Mouse (Mus musculus): Measurements from ENCODE around the gene Mamstr. TPM values are rescaled to one million over a fixed set of nuclear protein-coding genes. Genes with fewer than 3 reads are reported as not detected.

The Mamstr gene
- polyA plus RNA-seq, 1 experiment from 2014 or later = 1.3 TPM

- Histone ChIP-seq H3K27me3 (ENCODE audit: control insufficient read depth, insufficient read depth, low read depth, low read length) (no peaks in the 10 kb centered on the region), H3K4me1 (ENCODE audit: control insufficient read depth, low read depth, low read length) (no peaks in the 10 kb centered on the region), H3K4me3 (ENCODE audit: low read depth, low read length) (no peak overlapping the region), H3K4me2 (ENCODE audit: low read depth, low read length) (no peak overlapping the region), H3K9me3 (replicated peaks; ENCODE audit: control insufficient read depth, low read length) (no peaks in the 10 kb centered on the region), H3K27ac (ENCODE audit: low read length) (no peak overlapping the region), H3K9ac (ENCODE audit: low read depth, low read length) (no peak overlapping the region), H3K36me3 (ENCODE audit: control insufficient read depth, insufficient read depth) (no peaks in the 10 kb centered on the region)
- 38% methylated on average over 11 of the region's 11 CpGs for WGBS (ENCODE audit: insufficient replicate concordance)
- ATAC-seq (ENCODE audit: low read depth) = no peak
These were observed 50.0 kb downstream of the Mamstr start for GRCm38 (mm10) chr7:45689800-45690199.

GRCm38 (mm10) chr7:45692364-45692763, 52.6 kb downstream of the Mamstr start:
- no peaks in the 10 kb centered on the region for H3K4me1 ChIP-seq (ENCODE audit: control insufficient read depth, low read depth, low read length)
- H3K9me3 ChIP-seq (replicated peaks; ENCODE audit: control insufficient read depth, low read length) = no peaks in the 10 kb centered on the region
- no peak overlapping the region for H3K9ac ChIP-seq (ENCODE audit: low read depth, low read length)
- 76% methylated on average over 2 of the region's 2 CpGs for WGBS (ENCODE audit: insufficient replicate concordance)
- H3K4me2 ChIP-seq (ENCODE audit: low read depth, low read length) = no peak overlapping the region
- no peaks in the 10 kb centered on the region for H3K36me3 ChIP-seq (ENCODE audit: control insufficient read depth, insufficient read depth)
- H3K27me3 ChIP-seq (ENCODE audit: control insufficient read depth, insufficient read depth, low read depth, low read length) = no peaks in the 10 kb centered on the region
- H3K27ac ChIP-seq (ENCODE audit: low read length) = no peak overlapping the region
- no peak overlapping the region for H3K4me3 ChIP-seq (ENCODE audit: low read depth, low read length)
- peak; percentile 47 for ATAC-seq (ENCODE audit: low read depth)

GRCm38 (mm10) chr7:45693921-45694591, 54.3 kb downstream of the Mamstr start, which contains the start of gene Sec1:
Gene Sec1 (minus strand): TSS chr7:45694402.
- WGBS (ENCODE audit: insufficient replicate concordance) = 81% methylated on average over 50 of the region's 50 CpGs
- no peak within 1 kb of the TSS for H3K4me2 ChIP-seq (ENCODE audit: low read depth, low read length)
- no peak within 1 kb of the TSS for H3K27ac ChIP-seq (ENCODE audit: low read length)
- H3K4me3 ChIP-seq (ENCODE audit: low read depth, low read length) = no peak within 1 kb of the TSS
- no peaks in the 10 kb centered on the region for H3K36me3 ChIP-seq (ENCODE audit: control insufficient read depth, insufficient read depth)
- no peaks in the 10 kb centered on the region for H3K9me3 ChIP-seq (replicated peaks; ENCODE audit: control insufficient read depth, low read length)
- H3K9ac ChIP-seq (ENCODE audit: low read depth, low read length) = no peak within 1 kb of the TSS
- no peak for ATAC-seq (ENCODE audit: low read depth)
- no peaks in the 10 kb centered on the region for H3K4me1 ChIP-seq (ENCODE audit: control insufficient read depth, low read depth, low read length)
- H3K27me3 ChIP-seq (ENCODE audit: control insufficient read depth, insufficient read depth, low read depth, low read length) = peaks cover 12% of the 10 kb centered on the region

GRCm38 (mm10) chr7:45695098-45695497, 55.3 kb downstream of the Mamstr start:
- peaks cover 22% of the 10 kb centered on the region for H3K27me3 ChIP-seq (ENCODE audit: control insufficient read depth, insufficient read depth, low read depth, low read length)
- no peak overlapping the region for H3K9ac ChIP-seq (ENCODE audit: low read depth, low read length)
- 26% methylated on average over 6 of the region's 6 CpGs for WGBS (ENCODE audit: insufficient replicate concordance)
- no peak overlapping the region for H3K4me3 ChIP-seq (ENCODE audit: low read depth, low read length)
- H3K36me3 ChIP-seq (ENCODE audit: control insufficient read depth, insufficient read depth) = no peaks in the 10 kb centered on the region
- no peaks in the 10 kb centered on the region for H3K9me3 ChIP-seq (replicated peaks; ENCODE audit: control insufficient read depth, low read length)
- H3K27ac ChIP-seq (ENCODE audit: low read length) = no peak overlapping the region
- H3K4me2 ChIP-seq (ENCODE audit: low read depth, low read length) = no peak overlapping the region
- H3K4me1 ChIP-seq (ENCODE audit: control insufficient read depth, low read depth, low read length) = no peaks in the 10 kb centered on the region; the same call in 1 of the 2 replicates
- no peak for ATAC-seq (ENCODE audit: low read depth)

Other genes starting within 250 kb of the Mamstr start
- 64.2 and 70.1 TPM in 2 replicates for gene Snrnp70, start 244.2 kb upstream of the Mamstr start, polyA plus RNA-seq (2015; fragmentation: Nextera tagmentation; extraction: Ambion mirVana)
- not detected in 2 replicates for gene Kcna7, start 234.3 kb upstream of the Mamstr start, polyA plus RNA-seq (2015; fragmentation: Nextera tagmentation; extraction: Ambion mirVana)
- gene Ntf5, start 226.3 kb upstream of the Mamstr start, polyA plus RNA-seq (2015; fragmentation: Nextera tagmentation; extraction: Ambion mirVana) = 0.09 and 0.26 TPM in 2 replicates
- not detected in 2 replicates for gene Lhb, start 219.2 kb upstream of the Mamstr start, polyA plus RNA-seq (2015; fragmentation: Nextera tagmentation; extraction: Ambion mirVana)
- 7.6 and 8.9 TPM in 2 replicates for gene Gys1, start 205.1 kb upstream of the Mamstr start, polyA plus RNA-seq (2015; fragmentation: Nextera tagmentation; extraction: Ambion mirVana)
- 58.8 and 59.4 TPM in 2 replicates for gene Ruvbl2, start 201.9 kb upstream of the Mamstr start, polyA plus RNA-seq (2015; fragmentation: Nextera tagmentation; extraction: Ambion mirVana)
- 6,125 and 6,166 TPM in 2 replicates for gene Ftl1, start 180.1 kb upstream of the Mamstr start, polyA plus RNA-seq (2015; fragmentation: Nextera tagmentation; extraction: Ambion mirVana)
- gene Bax, start 173.1 kb upstream of the Mamstr start, polyA plus RNA-seq (2015; fragmentation: Nextera tagmentation; extraction: Ambion mirVana) = 63.3 and 63.4 TPM in 2 replicates
- gene Tulp2, start 158.1 kb upstream of the Mamstr start, polyA plus RNA-seq (2015; fragmentation: Nextera tagmentation; extraction: Ambion mirVana) = 0.41 and 0.75 TPM in 2 replicates
- gene Gm45808, start 153.2 kb upstream of the Mamstr start, polyA plus RNA-seq (2015; fragmentation: Nextera tagmentation; extraction: Ambion mirVana) = not detected in 2 replicates
- gene Dhdh, start 151.2 kb upstream of the Mamstr start, polyA plus RNA-seq (2015; fragmentation: Nextera tagmentation; extraction: Ambion mirVana) = 2.5 and 3.3 TPM in 2 replicates
- 122 and 124 TPM in 2 replicates for gene Nucb1, start 129.6 kb upstream of the Mamstr start, polyA plus RNA-seq (2015; fragmentation: Nextera tagmentation; extraction: Ambion mirVana)
- gene Ppp1r15a, start 113.7 kb upstream of the Mamstr start, polyA plus RNA-seq (2015; fragmentation: Nextera tagmentation; extraction: Ambion mirVana) = 293 and 328 TPM in 2 replicates
- gene Plekha4, start 113.6 kb upstream of the Mamstr start, polyA plus RNA-seq (2015; fragmentation: Nextera tagmentation; extraction: Ambion mirVana) = 0.47 and 0.78 TPM in 2 replicates
- gene Hsd17b14, start 85.1 kb upstream of the Mamstr start, polyA plus RNA-seq (2015; fragmentation: Nextera tagmentation; extraction: Ambion mirVana) = 1.3 and 1.8 TPM in 2 replicates
- gene Bcat2, start 69.8 kb upstream of the Mamstr start, polyA plus RNA-seq (2015; fragmentation: Nextera tagmentation; extraction: Ambion mirVana) = 44.0 and 44.6 TPM in 2 replicates
- not detected in 2 replicates for gene Fgf21, start 24.5 kb upstream of the Mamstr start, polyA plus RNA-seq (2015; fragmentation: Nextera tagmentation; extraction: Ambion mirVana)
- gene Fut1, start 22.7 kb upstream of the Mamstr start, polyA plus RNA-seq (2015; fragmentation: Nextera tagmentation; extraction: Ambion mirVana) = not detected in 2 replicates
- gene Izumo1, start 18.2 kb upstream of the Mamstr start, polyA plus RNA-seq (2015; fragmentation: Nextera tagmentation; extraction: Ambion mirVana) = 0.05 and 0.06 TPM in 2 replicates
- gene Rasip1, start 12.5 kb upstream of the Mamstr start, polyA plus RNA-seq (2015; fragmentation: Nextera tagmentation; extraction: Ambion mirVana) = 1.7 and 1.8 TPM in 2 replicates
- 0.02 and 0.08 TPM in 2 replicates for gene Fut2, start 26.4 kb downstream of the Mamstr start, polyA plus RNA-seq (2015; fragmentation: Nextera tagmentation; extraction: Ambion mirVana)
- not detected in 2 replicates for gene Ntn5, start 44.0 kb downstream of the Mamstr start, polyA plus RNA-seq (2015; fragmentation: Nextera tagmentation; extraction: Ambion mirVana)
- 0.05 TPM in 1 of 2 replicates, not detected in the other for gene Sec1, start 54.4 kb downstream of the Mamstr start, polyA plus RNA-seq (2015; fragmentation: Nextera tagmentation; extraction: Ambion mirVana)
- 0.23 and 0.37 TPM in 2 replicates for gene Car11, start 59.9 kb downstream of the Mamstr start, polyA plus RNA-seq (2015; fragmentation: Nextera tagmentation; extraction: Ambion mirVana)
- gene Dbp, start 65.1 kb downstream of the Mamstr start, polyA plus RNA-seq (2015; fragmentation: Nextera tagmentation; extraction: Ambion mirVana) = 0.27 and 0.32 TPM in 2 replicates
- 460 and 502 TPM in 2 replicates for gene Rpl18, start 75.5 kb downstream of the Mamstr start, polyA plus RNA-seq (2015; fragmentation: Nextera tagmentation; extraction: Ambion mirVana)
- gene Sphk2, start 78.0 kb downstream of the Mamstr start, polyA plus RNA-seq (2015; fragmentation: Nextera tagmentation; extraction: Ambion mirVana) = 11.0 and 13.9 TPM in 2 replicates
- 0.16 and 0.30 TPM in 2 replicates for gene Fam83e, start 81.2 kb downstream of the Mamstr start, polyA plus RNA-seq (2015; fragmentation: Nextera tagmentation; extraction: Ambion mirVana)
- not detected in 2 replicates for gene Spaca4, start 85.8 kb downstream of the Mamstr start, polyA plus RNA-seq (2015; fragmentation: Nextera tagmentation; extraction: Ambion mirVana)
- not detected in 2 replicates for gene Lmtk3, start 143.8 kb downstream of the Mamstr start, polyA plus RNA-seq (2015; fragmentation: Nextera tagmentation; extraction: Ambion mirVana)
- gene Sult2b1, start 144.7 kb downstream of the Mamstr start, polyA plus RNA-seq (2015; fragmentation: Nextera tagmentation; extraction: Ambion mirVana) = 0.08 and 0.22 TPM in 2 replicates
- 26.0 and 26.5 TPM in 2 replicates for gene Cyth2, start 174.6 kb downstream of the Mamstr start, polyA plus RNA-seq (2015; fragmentation: Nextera tagmentation; extraction: Ambion mirVana)
- 0.14 and 0.15 TPM in 2 replicates for gene Kcnj14, start 184.8 kb downstream of the Mamstr start, polyA plus RNA-seq (2015; fragmentation: Nextera tagmentation; extraction: Ambion mirVana)
- gene Grwd1, start 191.0 kb downstream of the Mamstr start, polyA plus RNA-seq (2015; fragmentation: Nextera tagmentation; extraction: Ambion mirVana) = 19.2 and 20.9 TPM in 2 replicates
- gene Kdelr1, start 232.8 kb downstream of the Mamstr start, polyA plus RNA-seq (2015; fragmentation: Nextera tagmentation; extraction: Ambion mirVana) = 27.9 and 35.3 TPM in 2 replicates
- gene Grin2d, start 238.4 kb downstream of the Mamstr start, polyA plus RNA-seq (2015; fragmentation: Nextera tagmentation; extraction: Ambion mirVana) = 0.04 and 0.05 TPM in 2 replicates

Data from liver, embryonic 16.5 days (tissue).